Mouse (Mus musculus) brain, embryonic 18.5 days (tissue): ENCODE measurements around the gene Tagln3.

ENCODE experiments used
- DNase-seq: peaks from one replicate; pipeline ENCODE4 v3.0.0-alpha.2; 2012; ENCODE audit warnings: low read depth, low spot score

Gene Tagln3

GRCm38 (mm10) chr16:45720022-45720630 lies 4.3 kb downstream of the Tagln3 start:
- DNase-seq = no peak

- no peak for DNase-seq
Measured at GRCm38 (mm10) chr16:45718296-45718695, 6.1 kb downstream of the Tagln3 start.

- no peak for DNase-seq
Measured at GRCm38 (mm10) chr16:45714489-45715150, 9.8 kb downstream of the Tagln3 start.

GRCm38 (mm10) chr16:45713878-45714277 lies 10.5 kb downstream of the Tagln3 start:
- no peak for DNase-seq

DNA sequence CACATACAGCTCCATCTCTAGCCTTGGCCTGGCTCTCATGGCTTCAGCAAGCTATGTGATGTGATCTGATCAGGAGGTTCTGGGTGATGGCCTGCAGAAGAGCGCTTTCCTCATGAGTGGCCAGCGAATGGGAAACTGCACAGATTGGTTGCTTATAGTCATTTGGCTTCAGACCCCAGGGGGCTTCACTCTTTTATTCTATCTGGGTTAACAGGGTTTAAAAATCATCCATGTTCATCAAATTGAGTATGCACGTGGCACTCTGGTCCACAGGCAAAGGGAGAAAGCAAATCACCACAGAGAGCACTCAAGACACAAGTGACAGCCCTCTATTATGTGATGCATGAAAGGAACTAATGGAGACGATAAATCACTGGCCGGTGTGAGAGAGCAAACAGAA lies 11.1 kb downstream of the Tagln3 start:
- DNase-seq = no peak

DNA sequence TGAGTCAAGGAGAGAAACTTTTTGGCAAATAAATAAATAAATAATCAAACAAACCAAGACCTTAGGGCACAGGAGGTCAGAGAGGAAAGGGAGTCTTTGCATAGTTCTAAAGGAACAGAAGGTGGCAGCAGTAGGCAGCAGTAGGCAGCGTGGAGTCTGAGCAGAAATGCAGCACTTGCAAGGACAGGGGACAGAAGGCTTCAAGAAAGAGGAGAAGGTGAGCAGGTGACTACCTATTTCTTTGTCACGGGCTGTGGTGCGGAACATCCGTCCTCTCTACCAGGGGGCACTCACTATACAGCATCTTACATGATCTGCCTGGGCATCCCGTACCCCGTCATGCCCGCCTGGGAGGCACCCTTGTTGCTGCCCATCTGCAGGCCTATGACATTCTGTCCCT lies 13.1 kb downstream of the Tagln3 start:
- DNase-seq = no peak

DNA sequence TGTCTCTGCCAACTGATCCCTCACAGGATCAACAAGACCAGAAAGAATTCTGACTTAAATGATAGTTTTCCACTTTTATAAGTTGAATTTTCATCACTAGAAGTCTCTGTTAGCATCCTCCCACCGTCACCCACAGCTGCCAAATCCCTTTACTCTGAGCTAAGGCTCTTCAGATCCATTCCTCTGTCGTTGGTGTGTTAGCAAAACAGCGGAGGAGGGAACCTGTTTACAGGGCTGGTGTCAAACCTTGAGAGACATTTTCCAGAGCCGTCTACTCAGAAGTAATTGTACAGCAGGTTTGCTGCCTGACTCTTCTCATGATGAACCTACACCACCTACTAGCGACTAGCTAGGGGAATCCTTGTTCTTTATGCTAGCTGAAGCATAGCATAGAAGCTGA lies 25.1 kb downstream of the Tagln3 start:
- DNase-seq = no peak

GRCm38 (mm10) chr16:45697996-45698395 lies 26.4 kb downstream of the Tagln3 start:
- DNase-seq = no peak

DNA sequence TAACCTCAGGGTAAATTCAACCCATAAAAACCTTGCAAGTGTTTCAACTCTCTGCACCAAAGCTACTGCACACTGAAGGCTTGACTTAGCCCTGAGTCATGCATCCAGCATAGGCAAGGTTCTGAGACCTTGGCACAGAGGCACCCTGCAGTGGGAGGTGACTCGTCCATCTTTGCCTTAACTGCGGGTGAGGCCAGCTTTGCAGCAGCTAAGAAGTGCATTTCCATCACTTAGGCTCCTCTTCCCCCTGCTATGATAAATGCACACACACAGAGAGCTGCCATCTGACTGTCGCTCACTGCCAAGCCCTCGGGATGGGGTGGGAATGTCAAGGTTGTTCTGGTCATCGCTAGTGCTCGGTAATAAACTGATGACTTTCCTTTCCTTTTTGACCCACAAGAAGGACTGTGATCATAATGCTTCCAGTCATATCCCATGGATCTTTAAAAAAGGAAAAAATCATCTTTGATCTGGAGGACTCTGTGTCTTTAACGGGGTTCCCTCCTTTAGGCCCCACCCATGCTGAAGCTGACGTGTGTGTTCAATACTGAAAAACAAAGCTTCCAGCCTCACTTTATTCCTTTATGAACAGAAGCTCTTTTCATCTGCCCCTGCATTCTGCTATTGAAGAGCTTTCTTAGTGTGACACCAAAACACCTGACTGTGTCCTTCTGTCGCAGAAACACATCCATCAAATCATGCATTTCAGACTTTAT lies 28.8 kb downstream of the Tagln3 start:
- DNase-seq = no peak

- no peak for DNase-seq
Measured at GRCm38 (mm10) chr16:45693558-45693957, 30.9 kb downstream of the Tagln3 start, which contains the start of gene Tmprss7. TSS of gene Tmprss7 (minus strand) at chr16:45693658.

- DNase-seq = no peak
Measured at GRCm38 (mm10) chr16:45692851-45693250, 31.6 kb downstream of the Tagln3 start.

DNA sequence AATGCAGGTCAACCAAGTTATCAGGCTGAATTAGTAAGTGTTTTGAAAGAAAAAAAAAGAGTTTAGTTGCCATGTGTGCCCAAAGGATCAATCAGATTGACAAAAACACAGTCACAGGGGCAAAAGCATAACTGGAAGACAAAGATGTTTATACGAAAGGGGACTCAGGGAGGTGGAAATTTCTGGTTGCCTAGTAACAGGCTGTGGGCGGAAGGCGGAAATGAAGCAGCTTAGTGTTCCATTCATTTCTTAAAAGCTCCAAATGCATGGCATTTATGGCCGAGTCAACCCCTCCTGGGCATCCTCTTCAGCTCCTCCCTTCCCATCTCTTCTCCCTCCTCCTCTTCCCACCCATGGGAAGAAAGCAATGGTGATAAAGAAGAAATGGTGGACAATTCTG lies 34.2 kb downstream of the Tagln3 start:
- peak; percentile 60 for DNase-seq

DNA sequence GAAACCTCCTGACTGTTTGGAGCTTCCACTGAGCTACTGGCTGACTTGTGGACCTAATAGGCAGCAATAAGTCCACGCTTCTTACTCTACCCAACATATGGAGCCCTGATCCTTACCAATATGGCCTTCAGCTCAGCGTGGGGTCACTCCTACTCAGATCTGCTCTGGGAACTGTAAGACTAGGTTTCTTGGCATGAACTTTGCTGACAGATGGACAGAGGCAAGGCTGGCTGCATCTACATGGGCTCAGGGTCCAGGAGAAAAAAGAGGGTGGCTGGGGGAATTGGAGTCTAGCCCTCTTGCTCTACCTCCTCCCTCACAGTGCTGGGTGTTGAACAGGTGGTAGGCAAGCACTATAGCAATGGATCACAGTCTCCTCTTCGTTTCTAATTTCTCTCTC lies 37.6 kb downstream of the Tagln3 start:
- DNase-seq = no peak

- no peak for DNase-seq
Measured at GRCm38 (mm10) chr16:45685295-45685694, 39.1 kb downstream of the Tagln3 start.

- no peak for DNase-seq
Measured at GRCm38 (mm10) chr16:45684815-45685214, 39.6 kb downstream of the Tagln3 start.

GRCm38 (mm10) chr16:45676462-45676861 lies 47.9 kb downstream of the Tagln3 start:
- DNase-seq = no peak

- no peak for DNase-seq
Measured at GRCm38 (mm10) chr16:45670005-45670404, 54.4 kb downstream of the Tagln3 start.

DNA sequence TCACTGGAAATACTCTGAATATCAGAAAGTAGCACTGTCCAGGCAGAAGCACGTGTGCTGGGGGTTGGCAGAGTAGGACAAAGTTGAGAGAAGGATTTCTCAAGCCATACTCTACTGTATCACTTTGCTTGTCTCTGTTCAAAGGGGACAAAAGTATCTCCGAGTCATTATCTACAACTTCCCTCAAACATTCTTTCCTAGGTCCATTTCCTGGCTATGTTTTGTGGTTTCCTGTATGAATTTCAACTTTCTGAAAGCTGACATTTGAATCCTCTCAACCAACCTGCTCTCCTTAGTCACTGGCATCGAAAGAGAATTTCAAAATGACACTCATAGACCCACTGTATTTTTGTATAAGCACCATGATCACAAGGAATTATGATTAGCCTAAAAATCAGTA lies 56.2 kb downstream of the Tagln3 start:
- DNase-seq = no peak

DNA sequence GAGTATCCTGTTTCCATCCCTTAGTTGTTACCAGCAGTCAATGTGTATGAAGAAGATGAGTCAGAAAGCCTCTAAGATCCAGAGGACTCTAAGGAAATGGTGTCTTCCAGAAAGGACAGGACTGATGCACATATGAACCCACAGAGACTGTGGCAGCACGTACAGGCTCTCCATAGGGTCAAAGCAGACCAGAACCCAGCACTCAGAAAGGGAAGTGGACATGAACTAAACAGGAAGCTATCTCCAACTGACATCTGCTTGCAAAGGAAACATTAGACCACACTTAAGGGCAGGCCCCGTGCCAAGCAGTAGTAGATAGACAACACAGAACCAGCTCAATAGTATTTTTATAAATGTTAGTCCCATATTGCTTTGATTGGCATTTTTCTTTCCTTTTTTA lies 58.3 kb downstream of the Tagln3 start:
- DNase-seq = no peak

GRCm38 (mm10) chr16:45662381-45662780 lies 62.0 kb downstream of the Tagln3 start:
- no peak for DNase-seq
